Mouse (Mus musculus) heart, postnatal 36 days (tissue): Measurements from ENCODE around the gene Clip2. TPM values are rescaled to one million over a fixed set of nuclear protein-coding genes. Genes with fewer than 3 reads are reported as not detected.

Experiments used
- DNase-seq, 2 experiments: peaks; one replicate each; pipeline ENCODE4 v3.0.0; 2021 to 2022
- intact Hi-C: fragments of 180-260 bp; cut with DNase I; formaldehyde crosslinking; loops from one replicate; pipeline ENCODE4 v1.15.1; 2025
- total RNA-seq, 2 experiments: library from RNA; stranded (reverse); gene quantifications; 2 replicates each; pipeline ENCODE4 v1.2.3; 2021

Clip2 gene
- total RNA-seq, 2 experiments from 2014 or later: 6.4 to 7.5 TPM

DNA sequence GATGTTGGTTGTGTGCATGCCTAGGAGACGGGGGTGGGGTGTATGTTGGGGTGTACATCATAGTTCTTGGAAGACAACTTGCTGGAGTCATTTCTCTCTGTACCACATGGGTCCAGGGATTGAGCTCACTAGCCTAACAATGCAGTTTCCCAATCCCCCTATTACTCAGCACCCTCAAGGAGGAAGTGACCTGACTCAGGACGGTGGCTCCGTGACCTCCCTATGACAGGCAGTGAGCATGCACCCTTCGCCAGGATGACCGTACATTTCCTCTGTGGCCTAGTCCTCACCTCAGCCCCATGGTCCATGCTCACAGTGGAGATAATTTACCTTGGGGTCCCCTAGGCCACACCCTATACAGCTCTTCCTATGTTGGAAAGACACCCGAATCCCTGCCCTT is 19.8 kb downstream of the Clip2 start:
- intact Hi-C loops: no loop called here
- no peak for DNase-seq

DNA sequence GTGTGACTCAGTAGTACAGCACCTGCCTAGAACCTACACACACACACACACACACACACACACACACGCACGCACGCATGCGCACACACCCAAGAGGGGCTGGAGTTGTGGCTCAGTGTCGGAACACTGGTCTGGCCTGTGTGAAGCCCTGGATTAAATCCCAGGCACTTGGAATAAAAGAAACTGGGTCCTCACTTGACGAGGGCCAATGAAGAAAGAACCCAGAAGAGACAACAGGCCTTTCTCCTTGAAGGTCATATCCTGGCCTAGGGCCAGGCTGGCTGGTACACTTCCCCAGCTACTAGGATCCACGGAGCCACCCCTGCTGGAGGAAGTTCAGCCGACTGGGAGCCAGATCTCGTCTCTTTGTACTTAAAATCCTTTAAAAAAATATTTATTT is 20.6 kb downstream of the Clip2 start:
- intact Hi-C loops: no loop called here
- no peak for DNase-seq

DNA sequence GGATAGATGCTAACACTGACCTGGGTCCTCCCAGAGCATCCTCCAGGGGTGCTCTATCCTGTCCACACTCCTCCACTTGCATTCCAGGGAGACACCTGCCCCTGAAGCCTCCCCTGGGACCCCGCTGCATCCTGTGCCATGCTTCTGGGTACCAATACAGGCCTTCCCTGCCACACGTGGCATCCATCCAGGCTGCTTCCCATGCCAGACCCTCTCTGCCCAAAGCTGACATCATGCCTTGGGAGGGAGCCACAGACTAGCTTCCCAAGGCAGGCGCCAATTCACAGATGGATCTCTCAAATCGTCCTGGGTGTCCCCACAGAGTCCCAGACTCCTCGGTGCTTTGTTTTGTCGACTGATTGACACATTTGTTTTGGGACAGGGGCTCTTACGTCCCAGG is 21.4 kb downstream of the Clip2 start:
- intact Hi-C loops: no loop called here
- peak; percentile 56 to 66 for DNase-seq

DNA sequence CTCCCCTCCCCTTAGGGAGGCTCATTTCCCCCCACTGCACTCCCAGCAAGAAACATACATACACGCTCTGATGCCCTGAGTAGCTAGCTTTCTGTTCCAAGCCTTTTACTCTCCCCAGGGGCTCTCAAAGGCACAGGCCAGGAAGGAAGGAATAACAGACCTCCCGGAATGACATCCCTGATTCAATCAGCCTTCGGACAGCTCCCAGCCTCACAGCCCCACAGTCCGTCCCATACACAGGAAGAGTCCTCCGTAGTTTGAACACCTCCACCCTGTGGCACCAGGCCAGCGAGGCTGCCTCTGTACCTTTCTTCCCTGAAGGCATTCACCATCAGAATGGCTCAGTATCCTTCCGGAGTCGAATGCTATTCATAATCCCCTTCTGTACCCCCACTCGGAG is 23.7 kb downstream of the Clip2 start:
- DNase-seq: no peak
- intact Hi-C loops: no loop called here

DNA sequence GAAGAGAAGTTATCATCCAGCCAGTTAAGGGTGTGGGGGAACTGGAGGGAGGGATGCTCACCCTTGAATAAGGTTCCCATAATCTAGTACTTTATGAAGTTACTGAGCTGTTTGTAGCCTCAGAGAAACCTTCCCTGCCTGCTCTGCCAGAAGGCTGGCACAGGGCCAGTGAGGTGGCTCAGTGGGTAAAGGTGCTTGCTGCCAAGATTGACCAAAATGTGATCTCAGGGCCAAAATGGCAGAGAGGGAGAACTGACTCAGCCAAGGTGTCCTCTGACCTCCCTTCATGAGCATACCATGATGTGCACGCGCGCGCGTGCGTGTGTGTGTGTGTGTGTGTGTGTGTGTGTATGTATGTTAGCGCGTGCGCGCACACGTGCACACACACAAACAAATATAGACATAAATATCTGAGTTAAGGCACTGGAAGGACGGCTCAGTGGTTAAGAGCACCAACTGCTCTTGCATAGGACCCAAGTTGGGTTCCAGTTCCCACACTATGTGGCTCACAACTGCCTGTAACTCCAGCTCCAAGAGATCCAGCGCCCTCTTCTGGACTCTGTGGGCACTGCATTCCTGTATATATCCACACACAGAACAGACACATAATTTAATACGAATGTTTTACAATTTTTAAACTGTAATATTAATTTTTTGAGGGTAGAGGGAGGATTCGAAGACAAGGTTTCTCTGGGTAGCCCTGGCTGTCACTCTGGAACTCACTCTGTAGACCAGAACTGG is 26.1 kb downstream of the Clip2 start:
- intact Hi-C loops: no loop called here
- DNase-seq: no peak

DNA sequence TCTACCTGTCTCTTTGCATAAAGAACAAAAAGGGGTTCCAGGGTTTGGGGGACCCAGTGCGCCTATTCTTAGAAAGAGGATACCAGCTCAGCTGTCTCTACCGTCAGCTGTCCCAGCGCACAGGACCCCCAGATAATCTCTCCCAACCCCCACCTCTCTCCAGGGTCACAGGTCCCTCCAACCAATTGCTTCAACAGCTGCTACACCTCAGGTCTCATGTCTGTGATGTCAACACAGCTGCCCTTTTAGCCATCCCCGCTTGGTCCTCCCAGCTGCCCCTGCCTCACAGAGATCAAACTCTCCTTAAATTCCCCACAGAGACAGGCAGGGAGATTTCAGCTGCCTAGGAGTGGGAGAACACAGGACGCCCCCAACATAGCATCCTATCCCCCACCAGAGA is 28.5 kb downstream of the Clip2 start:
- no peak for DNase-seq
- intact Hi-C loops: no loop called here

DNA sequence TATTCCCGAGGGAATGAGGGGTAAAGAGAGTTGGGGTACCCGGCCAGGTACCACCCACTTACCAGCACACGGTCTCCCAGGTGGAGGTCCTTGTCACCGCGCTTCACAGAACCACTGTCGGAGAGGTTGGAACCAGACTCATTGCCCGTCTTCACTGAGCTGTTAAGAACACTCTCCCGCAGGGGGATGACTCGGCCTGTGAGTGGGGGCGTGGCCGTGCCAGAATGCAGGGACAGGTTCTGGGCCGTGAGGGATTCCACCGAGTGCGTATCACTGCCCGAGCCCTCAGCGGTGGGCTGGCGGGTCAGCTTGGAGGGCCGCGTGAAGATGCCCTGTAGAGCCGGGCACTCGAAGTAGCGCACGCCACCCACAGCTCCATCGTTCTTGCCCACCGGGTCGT is 29.7 kb downstream of the Clip2 start:
- intact Hi-C loops: no loop called here
- no peak for DNase-seq

DNA sequence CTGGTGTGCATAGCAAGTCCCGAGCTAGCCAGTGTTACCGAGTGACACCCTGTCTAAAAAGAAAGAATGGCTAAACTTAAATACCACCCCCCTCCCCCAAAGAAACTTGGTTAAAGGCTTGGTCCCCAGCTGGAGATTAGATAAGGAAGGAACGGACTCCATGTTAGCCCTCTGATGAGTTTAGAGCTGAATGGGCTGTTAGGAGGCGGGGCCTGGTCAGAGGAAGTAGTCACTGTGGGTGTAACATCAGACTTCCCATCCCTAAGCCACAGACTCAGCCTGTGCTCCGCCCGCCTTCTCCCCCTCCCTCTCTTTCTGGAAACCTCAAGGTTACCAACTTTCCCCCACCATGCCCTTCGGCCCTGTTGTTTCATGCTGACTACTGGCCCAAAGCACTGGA is 30.4 kb downstream of the Clip2 start:
- no peak for DNase-seq
- intact Hi-C loops: no loop called here

DNA sequence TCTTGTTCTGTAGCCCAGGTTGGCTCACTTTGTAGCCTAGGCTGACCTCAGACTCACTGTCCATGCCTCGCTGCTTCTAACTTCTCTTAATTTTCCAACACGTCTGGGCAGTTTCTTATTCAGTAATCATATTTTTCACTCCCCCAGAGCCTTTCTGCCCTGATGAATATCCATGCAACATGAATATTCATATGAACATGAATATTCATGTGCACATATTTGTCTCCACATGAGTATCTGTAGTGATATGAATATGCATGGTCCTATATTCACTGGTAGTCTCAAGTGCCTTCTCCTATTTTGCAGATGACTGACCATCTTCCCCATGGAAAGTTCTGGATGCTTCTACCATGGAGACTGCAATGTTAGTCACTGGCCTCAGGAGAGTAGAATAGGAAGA is 31.1 kb downstream of the Clip2 start:
- no peak for DNase-seq
- intact Hi-C loops: no loop called here

DNA sequence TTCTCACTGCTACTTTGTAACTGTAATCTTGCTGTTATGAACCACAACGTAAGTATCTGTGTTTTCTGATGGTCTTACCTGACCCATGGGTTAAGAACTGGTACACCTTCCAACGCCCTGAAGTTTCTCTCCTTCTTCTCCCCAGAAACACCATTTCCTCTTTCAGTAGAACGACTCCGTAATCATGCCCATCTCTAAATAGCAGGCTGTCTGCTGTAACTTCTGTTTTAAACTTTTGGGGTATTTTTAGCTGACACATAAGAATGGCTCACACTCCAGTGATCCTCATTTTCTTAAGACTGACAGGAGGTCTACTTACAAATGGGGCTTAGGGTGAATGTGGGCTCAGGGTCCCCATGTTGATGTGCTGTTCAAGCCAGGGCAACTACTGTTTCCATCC is 32.1 kb downstream of the Clip2 start:
- intact Hi-C loops: no loop called here

DNA sequence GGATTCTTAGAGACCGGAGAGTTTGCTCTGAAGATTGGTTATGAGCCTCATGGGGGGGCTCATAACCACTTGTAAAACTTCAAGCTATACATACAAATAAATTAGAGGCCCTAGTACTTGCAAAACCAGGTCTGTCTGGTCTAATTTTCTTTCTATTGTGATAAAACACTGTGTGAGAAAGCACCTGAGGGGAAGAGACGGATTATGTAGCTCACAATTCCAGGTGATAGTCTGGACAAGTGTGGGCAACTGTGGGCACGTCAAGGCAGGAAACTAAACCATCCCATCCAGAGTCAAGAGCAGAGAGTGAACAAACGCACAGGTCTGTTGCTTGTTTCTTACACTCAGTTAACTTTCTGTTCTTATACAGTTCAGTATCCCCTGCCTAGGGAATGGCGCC is 32.8 kb downstream of the Clip2 start:
- intact Hi-C loops: loop anchor here (2.0 kb wide), 1 partner anchor 15 kb away; no protein-coding TSS in a partner anchor
- no peak for DNase-seq

More for the DNA sequence above, 32.1 kb downstream of the Clip2 start:
- DNase-seq: no peak

DNA sequence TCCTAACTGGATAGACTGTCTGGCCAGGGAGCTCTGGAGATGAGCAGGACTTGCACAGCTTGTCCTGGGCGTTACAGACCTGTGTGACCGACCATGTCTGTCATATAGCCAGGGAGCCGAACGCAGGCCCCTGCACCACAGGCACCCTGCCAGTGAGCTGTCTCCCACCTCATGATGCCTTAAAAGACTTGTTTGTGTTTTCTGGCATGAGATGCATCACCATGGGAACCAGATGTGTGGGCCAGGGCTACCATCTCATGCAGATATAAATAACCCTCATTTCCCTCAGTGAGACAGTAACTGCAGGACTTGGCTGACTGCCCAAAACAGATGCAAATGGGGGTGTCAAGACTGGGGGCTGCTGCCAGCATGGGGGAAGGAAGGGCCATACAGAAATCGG is 40.1 kb downstream of the Clip2 start:
- intact Hi-C loops: no loop called here
- no peak for DNase-seq

DNA sequence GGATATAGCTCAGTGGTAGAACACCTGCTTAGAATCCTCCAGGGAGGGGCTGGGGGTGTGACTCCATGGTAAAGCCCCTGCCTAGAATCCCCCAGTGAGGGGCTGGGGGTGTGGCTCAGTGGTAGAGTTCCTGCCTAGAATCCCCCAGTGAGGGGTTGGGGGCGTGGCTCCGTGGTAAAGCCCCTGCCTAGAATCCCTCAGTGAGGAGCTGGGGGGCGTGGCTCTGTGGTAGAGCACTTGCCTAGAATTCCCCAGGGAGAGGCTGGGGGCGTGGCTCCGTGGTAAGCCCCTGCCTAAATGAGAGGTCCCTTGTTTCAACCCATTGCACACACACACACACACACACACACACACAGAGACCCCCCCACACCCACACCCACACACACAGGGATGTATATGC is 42.0 kb downstream of the Clip2 start:
- no peak for DNase-seq
- intact Hi-C loops: no loop called here

DNA sequence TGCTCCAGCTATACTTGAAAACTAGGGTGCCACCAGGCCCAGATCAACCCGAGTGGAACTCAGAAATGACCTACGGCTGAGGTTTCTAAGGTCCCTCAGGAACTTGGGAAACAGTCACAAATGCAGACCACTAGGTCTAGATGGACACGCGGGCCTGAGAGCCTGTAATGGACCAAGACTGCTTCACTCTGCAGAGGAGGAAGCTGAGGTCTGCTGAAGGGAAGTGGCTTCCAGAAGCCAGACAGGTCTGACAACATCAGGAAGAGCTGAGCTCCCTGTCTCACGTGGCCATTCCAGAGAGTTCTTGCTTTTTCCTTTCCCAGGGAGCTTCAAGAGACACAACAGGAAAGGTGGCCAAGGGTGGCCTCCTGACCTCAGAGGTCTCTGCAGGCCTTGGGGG is 43.3 kb downstream of the Clip2 start:
- intact Hi-C loops: loop anchor here (1.0 to 5.0 kb wide), 2 partner anchors 73 to 393 kb away; no protein-coding TSS in a partner anchor
- DNase-seq: no peak

DNA sequence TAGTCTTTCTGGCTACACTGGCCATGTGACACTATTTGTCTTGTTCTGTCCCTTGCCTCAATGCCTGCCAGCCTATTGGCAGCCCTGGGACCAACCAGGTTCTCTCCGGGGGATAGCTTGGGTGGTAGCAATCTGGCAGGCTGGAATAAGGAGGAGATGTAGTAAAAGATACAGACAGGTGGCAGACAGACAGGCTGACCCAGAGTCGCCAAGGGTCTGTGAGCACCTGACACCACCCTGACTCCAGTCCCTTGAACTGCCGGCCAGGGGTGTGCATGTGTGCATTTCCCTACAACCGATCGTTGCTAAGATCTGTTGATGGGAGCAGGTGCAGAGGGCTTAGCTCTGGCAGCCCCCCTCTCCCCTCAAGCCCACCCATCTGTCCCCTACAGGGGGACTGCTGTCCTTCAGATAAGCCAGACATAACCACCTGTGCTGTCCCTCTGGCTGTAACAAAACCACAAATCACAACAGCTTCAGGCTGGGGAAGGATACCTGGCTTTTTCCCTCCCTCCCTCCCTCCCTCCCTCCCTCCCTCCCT is 44.3 kb downstream of the Clip2 start:
- intact Hi-C loops: loop anchor here (1.0 to 5.0 kb wide), 4 partner anchors 37 to 394 kb away; no protein-coding TSS in a partner anchor
- no peak for DNase-seq

DNA sequence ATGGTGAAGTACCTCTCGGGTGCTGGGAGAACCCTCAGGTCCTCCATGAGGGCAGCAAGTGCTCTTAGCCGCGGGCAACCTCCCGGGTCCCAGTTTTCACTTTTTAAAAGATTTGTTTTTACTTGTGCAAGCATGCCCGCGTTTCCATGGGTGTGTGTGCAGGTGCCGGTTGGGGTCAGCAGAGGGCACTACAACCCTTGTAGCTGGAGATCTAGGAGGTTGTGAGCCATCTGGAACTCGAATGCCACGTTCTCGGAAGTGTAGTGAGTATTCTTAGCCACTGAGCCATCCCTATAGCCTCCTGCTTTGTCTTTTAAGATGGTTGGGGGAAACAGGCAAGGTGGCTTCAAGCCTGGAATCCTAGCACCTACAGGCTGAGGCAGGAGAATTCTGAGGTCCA is 44.9 kb downstream of the Clip2 start:
- intact Hi-C loops: loop anchor here (1.0 to 5.0 kb wide), 3 partner anchors 37 to 395 kb away; no protein-coding TSS in a partner anchor
- DNase-seq: peak; percentile 77 to 79

DNA sequence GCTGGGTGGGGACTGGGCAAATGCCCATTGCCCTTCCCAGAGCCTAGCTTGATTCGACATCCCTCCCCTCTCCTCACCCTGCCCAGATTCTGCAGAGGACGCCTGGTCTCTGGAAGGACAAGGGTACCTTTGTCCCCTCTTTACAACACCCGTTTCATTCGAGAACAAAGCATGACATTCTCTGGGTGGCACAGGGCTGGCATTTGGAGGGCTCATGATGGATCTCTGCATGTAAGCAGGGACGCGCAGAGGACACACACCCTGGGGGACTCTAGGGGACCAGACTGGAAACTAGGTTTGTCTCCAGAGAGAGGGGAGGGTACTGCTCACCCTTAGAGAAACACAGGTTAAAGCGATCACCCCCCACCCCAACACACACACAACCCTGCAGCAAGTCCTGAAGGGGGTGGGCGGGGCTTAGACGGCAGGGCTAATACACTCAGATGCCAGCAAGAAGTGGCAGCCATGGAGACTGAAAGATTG is 46.4 kb downstream of the Clip2 start:
- DNase-seq: no peak
- intact Hi-C loops: loop anchor here (2.0 to 5.0 kb wide), 3 partner anchors 13 to 396 kb away; no protein-coding TSS in a partner anchor

DNA sequence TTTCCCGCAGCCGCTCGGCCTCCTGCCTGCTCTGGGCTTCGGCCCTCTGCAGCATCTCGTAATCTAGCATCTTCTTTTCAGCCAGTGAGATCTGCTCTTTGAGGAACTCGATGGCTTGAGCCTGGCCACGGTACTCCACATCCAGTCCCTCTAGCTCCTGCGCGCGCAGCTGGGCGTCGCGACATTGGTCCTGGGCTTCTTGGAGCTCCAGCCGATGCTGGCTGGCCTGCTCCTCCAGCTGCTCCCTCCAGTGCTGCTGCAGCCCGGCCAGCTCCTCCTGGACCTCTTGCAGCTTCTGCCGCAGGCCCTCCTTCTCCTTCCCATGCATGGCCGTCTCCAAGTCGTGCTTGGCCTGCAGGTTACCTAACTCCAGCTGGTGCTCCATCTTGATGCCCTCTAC is 49.6 kb downstream of the Clip2 start:
- intact Hi-C loops: no loop called here
- DNase-seq: no peak

DNA sequence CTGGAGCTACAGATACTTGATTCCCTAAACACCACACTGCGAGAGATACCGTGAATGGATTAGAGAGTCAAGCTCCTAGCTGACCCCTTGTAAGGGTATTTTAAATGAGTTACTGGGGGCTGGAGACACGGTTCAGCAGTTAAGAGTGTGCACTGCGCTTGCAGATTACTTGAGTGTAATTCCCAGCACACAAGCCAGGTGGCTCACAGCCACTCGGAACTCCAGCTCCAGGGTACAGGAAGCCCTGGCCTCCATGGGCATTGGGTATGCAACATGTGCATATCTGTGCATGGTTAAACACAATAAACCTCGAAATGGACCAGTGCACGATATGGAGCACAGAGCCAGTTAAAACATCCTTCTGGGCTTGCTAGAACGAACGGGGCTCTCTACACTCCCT is 50.8 kb downstream of the Clip2 start:
- intact Hi-C loops: loop anchor here (2.0 kb wide), 1 partner anchor 79 kb away; the partner anchor contains the start of gene Rfc2
- no peak for DNase-seq

DNA sequence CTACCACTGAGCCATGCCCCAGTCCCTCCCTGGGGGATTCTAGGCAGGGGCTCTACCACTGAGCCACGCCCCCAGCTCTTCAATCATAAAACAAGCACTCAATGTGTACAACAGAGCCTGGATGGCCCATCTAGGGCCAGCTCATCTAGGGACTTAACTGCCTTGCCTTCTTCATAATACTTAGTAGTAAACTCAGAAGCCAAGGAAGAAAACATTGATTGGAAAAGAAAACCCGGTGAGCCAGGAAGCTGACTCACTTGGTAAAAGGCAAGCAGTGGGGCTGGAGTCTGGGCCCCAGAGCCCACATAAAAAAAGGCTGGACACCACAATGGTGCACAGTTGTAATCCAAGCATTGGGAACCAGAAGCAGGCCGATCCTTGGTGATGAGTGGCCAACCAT is 51.6 kb downstream of the Clip2 start:
- intact Hi-C loops: loop anchor here (2.0 kb wide), 1 partner anchor 80 kb away; the partner anchor contains the start of gene Rfc2
- no peak for DNase-seq

DNA sequence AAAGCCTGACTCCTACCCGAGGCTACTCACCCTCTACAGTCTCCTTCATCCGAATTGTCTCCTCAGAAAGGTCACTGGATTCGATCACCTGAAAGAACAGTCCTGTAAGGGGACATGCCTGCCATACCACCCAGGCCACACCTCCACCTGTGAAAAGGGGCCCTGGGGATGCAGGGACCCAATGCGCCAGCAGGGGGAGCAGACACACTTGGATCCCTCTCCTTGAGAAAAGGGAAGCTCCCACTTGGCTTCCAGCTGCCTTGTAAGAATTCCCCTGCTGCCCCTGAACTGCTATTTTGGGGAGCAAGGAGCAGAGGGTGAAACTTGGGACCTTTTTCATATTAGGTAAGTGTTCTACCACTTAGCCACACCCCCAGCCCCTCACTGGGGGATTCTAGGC is 52.2 kb downstream of the Clip2 start:
- intact Hi-C loops: loop anchor here (2.0 kb wide), 1 partner anchor 81 kb away; the partner anchor contains the start of gene Rfc2
- peak; percentile 50 to 69 for DNase-seq

DNA sequence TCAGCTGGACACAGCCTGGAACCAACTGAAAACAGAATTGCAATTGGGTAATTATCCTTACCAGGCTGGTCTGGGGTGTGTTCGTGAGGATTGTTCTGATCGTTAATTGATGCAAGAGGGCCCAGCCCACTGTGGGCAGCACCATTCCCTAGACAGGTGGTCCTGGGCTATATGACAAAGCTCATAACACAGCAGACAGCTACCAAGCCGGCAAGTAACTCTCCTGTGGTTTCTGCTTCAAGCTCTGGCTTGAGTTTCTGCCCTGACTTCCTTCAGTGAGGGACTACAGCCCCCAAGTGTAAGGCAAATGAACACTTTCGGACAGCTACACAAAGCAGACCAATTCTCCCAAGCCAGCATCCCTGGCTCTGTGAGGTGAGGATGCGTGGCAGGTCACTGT is 55.2 kb downstream of the Clip2 start:
- intact Hi-C loops: no loop called here
- DNase-seq: no peak
